Mouse (Mus musculus) adrenal gland, postnatal 4 days (tissue): ENCODE measurements around the gene Pltp. TPM values are rescaled to one million over a fixed set of nuclear protein-coding genes. Genes with fewer than 3 reads are reported as not detected.
A peak's percentile ranks its signal among the peaks of the same experiment; 100 is the strongest.
"Not testable (repeated sequence)": the region's sequence is repeated elsewhere in the genome, so short reads cannot be mapped to it uniquely, and the experiment has no call there.

ENCODE experiments used
- DNase-seq, 2 experiments: peaks; one replicate each; pipeline ENCODE4 v3.0.0; 2021 to 2022; ENCODE audit warnings: low spot score in 2 of 2, mixed read lengths in 2 of 2
- total RNA-seq, 2 experiments: library from RNA; stranded (reverse); gene quantifications; 2 replicates each; pipeline ENCODE4 v1.2.3; 2021

Gene Pltp
- total RNA-seq, 2 experiments from 2014 or later, result 25.7 to 28.9 TPM

DNA sequence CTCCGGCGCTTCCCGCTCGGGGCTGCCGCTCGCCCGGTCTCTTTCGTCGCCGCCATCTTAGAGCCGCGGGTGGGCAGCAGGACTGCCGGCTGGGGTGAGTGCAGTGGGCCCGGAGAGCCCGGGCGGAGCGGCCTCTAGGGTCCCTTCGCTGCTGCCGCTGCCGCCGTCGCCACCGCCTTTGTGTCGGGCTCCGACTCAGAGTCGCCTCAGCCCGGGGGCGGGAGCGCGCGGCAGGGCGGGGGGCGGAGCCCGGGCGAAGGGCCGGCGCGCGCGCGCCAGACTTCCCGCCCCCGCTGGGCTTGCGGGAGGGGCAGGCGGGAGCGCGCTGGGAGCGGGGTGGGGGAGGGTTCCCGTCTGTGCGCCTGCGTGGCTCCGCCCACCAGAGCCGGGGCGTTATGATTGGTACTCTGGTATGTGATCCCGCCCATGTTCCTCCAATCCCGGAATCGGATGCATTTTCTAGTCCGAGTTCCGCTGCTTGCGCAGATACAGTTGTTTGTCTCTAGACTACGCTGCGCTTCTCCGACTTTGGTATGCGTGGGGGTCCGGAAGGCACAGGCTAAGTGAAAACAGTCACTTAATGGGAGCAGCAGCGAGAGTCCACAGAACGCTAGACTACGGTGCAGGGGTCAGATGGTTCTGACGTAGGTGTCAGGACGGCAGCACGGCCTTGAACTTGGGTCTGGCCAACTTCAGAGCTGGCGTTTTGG lies 22.2 kb upstream of the Pltp start:
- peak; percentile 89 for DNase-seq

DNA sequence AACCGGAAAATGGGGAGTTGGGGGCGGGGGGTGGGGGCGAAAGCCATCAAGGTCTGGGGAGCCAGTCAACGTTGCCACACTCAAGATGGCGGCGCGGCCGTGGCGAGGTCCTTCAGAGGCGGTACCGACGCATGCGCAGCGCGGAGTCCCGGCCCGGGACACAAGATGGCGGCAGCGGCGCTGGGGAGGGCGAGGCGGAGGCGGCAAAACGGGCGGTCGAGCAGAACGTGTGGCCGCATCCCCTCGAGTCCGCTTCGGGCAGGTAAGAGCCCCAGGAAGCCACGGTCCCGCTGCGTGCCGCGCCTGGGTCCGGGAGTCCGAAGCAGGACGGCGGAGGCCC lies 21.7 kb upstream of the Pltp start, which contains the start of gene Pcif1:
Gene Pcif1, plus strand, starts transcription at position 77 of the 340 bp plus-strand sequence.
- peak; percentile 91 to 96 for DNase-seq

DNA sequence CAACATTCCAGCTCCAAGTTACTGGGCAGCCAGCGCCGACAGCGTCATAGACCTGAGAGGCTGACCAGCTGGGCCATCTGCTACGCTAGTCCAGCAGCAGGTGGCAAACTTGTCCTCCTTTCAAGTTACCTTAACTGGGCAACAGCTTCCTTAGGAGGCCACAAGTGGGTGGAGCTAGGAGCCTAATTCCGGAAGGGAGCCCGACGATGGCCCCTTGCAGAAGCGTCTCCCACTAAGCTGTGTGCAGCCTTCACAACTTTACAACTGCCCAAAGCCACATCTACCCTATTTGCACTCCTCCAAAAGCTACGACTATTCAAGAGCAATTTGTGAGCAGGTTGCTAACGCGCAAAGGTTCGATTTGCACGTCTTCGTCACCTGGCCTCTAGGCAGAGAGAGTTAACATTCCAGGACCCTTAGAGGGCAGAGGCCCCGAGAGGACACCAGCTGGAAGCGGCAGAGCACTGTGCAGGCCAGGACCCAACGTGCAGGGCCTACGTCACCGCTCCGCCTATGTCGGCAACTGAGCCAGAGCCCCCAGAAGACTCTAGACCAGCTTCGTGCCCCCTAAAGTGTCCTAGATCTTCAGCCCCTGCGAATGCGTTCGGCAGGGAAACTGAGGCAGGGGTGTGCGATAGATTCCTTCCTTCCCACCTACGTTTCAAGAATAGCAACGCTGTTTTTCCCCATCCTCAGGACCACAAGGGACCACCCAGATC lies 21.2 kb upstream of the Pltp start:
- DNase-seq, result no peak

DNA sequence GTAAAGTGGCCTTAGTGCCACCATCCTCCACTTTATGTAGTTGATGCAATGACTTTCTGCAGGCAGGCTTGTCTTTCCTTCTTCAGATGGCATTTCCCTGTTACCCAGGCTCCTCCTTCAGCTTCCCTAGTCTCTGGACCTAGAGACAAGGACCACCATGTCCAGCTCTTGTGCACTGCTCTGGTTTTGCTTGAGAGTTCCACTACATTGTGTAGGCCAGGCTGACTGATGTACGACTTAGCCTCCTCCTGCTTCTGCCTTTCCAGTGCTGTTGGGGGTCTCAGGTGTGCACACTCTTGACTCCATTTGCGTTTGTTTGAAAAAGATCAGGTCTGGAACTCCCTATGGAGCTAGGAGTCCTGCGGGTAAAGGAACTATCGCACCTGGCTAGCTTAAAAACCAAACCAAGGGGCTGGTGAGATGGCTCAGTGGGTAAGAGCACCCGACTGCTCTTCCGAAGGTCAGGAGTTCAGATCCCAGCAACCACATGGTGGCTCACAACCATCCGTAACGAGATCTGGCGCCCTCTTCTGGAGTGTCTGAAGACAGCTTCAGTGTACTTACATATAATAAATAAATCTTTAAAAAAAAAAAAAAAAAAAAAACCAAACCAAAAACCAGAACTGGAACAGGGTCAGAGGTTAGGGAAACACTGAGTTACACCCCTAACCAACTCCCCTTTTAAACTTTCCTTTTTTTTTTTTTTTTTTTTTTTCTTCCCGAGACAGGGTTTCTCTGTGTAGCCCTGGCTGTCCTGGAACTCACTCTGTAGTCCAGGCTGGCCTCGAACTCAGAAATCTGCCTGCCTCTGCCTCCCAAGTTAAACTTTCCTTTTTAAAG lies 20.1 kb upstream of the Pltp start:
- not testable (repeated sequence) for DNase-seq

DNA sequence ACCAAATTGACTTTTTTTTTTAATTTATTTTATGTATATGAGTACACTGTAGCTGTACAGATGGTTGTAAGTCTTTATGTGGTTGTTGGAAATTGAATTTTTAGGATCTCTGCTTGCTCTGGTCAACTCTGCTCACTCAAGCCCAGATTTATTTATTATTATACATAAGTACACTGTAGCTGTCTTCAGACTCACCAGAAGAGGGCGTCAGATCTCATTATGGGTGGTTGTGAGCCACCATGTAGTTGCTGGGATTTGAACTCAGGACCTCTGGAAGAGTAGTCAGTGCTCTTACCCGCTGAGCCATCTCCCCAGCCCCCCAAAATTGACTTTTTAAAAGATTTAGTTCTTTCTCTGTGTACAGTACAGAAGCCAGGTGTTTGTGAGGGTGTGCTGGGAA lies 18.1 kb upstream of the Pltp start:
- not testable (repeated sequence) for DNase-seq

DNA sequence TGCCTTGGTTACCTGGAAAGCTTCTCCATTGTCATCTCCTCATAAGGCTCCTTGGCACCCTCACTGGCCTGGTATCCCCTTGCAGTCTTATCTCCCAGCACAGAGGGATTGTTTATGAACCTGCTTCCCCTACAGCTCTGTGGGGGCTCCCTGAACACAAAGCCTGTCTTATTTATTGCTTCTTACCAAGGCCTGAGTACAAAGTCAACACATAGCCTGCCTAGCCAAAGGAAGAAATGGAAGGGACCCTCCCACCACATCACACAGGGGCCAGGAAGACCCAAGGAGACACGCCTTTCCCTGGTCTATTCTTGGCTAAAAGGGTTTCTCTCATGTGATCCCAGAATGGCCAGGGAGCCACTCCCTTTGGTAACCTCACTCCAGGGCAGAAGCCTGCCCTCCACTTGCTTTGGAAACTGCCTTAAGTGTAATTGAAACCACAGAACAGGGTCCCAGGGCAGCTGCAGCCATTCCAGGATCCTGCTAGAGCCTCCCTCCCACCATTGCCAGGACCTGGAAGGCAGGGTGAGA lies 16.8 kb upstream of the Pltp start:
- DNase-seq, result no peak

DNA sequence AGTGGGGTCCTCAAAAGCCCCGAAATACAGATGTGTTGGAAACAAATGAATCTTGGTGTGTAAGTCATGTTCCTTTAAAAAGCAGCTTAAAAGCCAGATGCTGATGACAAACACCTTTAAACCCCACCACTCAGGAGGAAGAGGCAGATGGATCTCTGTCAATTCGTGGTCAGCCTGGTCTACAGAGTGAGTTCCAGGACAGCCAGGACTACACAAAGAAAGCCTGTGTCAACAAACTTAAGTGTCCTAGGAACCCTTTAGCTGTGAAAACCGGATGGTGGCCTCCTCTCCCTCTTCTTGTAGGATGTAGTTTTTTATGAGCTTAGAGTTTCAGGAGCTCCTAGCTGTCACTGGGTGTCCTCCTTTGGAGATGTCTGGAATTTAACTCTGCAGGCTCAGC lies 16.1 kb upstream of the Pltp start:
- no peak for DNase-seq

DNA sequence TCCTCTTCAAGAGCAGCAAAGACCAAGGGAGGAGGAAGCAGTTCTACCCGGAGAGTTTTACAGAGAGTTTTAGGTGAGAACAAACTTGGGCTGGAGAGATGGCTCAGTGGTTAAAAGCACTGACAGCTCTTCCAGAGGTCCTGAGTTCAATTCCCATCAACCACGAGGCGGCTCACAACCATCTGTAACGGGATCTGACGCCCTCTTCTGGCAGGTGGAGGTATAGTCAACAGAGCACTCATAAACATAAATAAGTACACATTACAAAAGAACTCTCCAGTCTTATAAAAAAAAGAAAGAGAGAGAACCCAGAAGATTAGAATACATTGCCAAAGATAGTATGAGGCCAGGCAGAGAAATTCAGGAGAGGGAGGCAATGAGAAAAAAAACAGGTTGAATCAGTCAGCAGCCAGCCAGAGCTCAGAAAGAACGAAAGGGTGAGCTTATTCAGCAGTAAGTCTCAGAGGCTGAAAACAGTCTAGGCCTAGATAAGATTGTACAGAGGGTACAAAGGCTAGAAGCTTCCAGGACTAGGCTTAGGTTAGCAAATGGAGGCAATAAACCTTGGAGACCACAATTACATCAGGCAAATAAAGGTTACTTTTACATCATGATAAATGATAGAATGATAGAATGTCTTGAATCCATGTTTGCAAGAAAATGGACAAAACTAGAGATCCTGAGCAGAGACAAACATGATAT lies 14.2 kb upstream of the Pltp start:
- DNase-seq, result no peak

DNA sequence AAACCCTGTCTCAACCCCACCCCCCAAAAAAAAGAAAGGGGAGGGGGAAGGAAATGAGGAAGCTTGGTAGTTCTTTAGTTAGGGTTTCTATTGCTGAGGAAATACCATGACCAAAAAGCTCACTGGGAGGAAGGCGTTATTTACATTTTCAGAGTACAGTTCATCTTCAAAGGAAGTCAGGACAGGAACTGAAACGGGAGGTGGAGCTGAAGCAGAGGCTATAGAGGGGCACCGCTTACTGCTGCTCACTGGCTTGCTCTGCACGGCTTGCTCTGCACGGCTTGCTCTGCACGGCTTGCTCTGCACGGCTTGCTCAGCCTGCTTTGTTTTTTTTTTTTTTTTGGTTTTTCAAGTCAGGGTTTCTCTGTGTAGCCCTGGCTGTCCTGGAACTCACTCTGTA lies 11.0 kb upstream of the Pltp start:
- no peak for DNase-seq

DNA sequence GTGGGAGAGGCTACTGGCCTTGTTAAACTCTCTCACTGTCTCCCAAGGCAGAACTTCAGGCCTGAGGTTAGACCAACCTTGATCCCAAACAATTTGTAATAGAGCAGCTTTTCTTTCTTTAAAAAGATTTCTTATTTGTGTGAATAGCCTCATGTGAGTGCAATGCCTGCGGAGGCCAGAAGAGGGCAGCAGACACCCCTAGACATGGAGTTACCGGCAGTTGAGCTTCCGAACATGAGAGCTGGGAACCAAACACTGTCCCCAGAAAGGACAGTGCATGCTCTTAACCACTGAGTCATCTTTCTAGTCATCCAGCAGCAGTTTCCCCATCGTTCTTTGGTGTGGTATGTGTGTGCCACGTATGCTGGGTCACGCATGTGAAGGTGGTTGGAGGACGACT lies 10.1 kb upstream of the Pltp start:
- DNase-seq, result no peak

DNA sequence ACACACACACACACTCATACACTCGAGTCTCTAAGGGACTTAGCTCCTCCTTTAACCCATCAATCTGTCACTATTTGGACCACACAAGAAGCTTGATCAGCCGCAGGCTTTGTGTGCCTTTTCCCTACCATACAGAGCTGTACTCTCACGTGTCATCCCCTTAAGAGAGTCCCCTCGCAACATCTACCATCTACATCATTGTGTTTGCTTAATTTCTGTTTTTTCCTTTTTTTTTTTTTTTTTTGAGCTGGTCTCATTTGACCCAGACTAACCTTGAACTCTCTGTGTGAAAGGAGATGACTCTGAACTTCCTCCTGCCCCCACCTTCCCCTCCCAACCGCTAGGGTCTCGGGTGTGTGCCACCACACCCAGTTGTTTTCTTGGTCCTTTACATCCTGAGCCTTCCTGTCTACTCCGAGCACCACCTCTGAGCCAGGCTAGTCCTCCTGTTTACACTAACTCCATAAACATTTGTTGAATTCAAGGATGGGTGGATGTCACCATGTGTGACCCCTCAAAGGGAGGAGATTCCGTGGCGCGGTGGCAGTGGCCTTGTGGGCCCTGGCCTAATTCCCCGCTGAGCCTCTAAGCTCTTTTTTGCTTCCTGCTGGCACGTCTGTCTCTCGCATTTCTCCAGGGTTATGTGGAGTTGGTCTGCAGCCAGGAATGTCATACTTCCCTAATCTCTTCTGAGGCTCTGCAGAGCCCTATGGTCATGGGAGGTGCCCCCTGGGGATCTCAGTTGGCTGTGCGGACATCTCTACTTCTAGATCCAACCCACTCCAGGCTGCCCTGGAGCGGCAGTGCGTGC lies 9.4 kb upstream of the Pltp start:
- DNase-seq, result peak in 1 of 2 experiments; percentile 43

DNA sequence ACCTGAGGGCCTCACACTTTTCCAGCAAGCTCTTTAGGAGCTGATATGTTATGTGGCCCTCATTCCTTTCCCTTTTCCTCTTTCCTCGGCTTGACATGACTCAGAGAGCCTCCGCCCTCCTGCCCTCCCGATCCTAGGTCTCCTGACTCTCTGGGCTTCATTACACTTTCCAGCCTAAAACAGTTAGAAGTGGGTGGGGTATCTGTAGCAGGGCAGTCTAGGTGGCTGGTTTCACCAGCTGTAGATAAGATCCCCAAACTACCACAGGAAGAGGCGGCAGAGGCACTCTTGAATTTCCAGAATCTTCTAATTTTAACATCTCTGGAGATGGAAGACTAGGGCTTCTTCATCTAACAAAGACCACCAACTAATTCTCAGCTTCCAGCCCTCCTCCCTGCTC lies 7.1 kb upstream of the Pltp start:
- DNase-seq, result no peak

DNA sequence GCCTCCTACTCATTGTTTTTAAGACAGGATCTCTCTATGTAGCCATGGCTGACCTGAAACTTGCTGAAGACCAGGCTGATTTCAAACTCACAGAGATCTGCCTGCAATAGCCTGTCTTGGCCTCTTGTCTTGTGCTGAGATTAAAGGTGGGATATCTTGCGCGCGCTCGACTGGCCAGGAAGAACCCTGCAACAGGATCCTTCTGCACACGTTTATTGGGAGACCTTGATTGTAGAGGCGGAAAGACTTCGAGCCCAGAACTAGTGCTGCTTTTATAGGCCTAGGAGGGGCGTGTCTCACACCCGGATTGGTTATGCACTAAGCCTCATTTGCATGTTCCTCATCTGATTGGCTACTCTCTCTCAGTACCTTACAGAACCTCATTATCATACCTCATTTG lies 5.9 kb upstream of the Pltp start:
- DNase-seq, result not testable (repeated sequence)

DNA sequence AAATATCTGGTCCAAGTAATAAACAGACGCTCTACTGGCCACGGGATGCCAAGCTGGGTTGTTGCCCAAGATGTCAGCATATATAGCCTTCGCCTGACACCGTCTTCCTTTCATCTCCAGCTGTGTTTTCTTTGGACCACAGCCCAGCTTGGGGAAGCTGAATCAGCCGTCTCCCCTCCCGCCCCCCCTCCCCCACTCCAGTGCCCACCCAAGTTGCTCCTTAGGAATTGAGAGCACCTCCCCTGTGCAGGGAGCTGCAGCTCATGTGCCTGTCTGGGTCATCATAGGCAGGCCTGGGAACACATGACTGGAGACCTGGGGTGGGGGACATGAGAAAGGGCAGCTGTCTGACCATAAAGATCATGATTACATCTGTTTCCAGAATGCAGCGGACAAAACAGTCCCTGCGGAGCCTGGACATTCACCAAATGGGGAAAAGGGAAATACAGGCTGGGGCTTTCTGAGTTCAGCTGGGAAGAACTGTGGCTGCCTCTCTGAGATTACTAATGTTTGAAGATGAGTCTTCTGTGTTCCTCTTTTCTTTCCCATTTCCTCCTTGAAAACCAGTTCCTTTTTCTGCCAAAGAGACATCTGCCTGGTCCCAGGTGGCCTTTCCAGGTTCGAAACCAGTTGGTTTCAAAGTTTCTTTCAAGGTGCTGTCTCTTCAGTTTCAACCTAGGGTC lies 4.8 kb upstream of the Pltp start:
- peak in 1 of 2 experiments; percentile 47 for DNase-seq

DNA sequence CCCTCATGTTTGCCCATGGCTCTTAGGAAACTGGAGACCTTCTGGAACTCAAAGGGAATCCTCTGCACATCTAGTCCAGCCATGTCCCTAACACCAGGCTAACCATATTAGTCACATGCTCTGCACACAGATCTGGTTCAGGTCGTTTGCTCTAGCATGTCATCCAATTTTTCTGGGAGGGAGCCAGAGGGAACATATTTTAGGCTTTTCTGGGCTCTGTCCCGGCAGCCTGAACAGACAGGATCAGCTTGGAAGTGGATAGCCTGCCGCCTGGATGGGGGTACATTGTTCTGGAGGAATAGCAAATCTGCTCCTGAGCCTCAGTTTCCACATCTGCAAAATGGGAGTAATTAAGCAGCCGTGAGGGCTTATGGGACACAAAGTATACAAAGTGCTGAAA lies 3.6 kb upstream of the Pltp start:
- DNase-seq, result no peak

DNA sequence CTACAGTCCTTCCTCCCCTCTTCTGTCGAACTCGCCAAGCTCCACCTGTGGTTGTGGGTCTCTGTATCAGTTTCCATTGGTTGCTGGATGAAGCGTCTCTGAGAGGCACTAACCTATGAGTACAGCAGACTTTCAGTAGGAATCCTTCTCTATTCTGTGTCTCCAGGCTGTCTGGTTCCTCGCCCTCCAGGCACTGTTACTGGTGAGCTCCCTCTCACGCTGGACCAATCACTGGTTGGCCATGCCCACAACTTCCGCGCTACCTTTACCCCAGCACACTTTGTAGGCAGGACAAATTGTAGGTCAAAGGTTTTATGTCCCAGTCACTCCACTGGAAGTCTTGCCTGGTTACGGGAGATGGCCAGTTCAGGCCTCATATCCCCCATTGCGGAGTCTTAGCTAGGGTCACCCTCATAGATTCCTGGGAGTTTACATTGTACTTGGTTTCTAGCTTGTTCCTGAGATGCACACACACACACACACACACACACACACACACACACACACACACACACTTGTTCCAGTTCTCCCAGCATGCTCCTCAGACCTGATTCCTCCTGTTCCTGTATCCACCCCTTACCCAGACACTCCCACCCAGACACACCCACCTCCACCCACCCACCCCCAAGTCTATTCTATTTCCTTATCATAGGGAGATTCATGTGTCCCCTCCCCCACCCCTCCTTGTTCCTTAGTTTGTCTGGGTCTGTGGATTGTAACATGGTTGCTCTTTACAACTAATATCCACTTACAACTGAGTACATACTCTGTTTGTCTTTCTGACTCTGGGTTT lies 2.3 kb upstream of the Pltp start:
- no peak for DNase-seq

DNA sequence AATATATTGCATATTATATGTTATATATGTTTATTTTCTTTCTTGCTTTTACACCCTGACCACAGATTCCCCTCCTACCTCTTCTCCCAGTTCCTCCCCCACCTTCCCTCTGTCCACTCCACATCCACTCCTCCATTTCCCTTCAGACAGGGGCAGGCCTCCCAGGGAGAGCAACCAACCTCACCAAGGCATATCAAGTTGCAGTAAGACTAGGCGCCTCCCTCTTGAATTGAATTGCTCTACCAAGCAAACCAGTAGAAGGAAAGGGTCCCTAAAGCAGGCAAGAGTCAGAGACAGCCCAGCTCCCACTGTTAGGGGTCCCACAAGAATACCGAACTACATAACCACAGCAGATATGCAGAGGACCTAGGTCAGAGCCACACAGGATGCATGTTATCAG lies 1.6 kb upstream of the Pltp start:
- no peak for DNase-seq

DNA sequence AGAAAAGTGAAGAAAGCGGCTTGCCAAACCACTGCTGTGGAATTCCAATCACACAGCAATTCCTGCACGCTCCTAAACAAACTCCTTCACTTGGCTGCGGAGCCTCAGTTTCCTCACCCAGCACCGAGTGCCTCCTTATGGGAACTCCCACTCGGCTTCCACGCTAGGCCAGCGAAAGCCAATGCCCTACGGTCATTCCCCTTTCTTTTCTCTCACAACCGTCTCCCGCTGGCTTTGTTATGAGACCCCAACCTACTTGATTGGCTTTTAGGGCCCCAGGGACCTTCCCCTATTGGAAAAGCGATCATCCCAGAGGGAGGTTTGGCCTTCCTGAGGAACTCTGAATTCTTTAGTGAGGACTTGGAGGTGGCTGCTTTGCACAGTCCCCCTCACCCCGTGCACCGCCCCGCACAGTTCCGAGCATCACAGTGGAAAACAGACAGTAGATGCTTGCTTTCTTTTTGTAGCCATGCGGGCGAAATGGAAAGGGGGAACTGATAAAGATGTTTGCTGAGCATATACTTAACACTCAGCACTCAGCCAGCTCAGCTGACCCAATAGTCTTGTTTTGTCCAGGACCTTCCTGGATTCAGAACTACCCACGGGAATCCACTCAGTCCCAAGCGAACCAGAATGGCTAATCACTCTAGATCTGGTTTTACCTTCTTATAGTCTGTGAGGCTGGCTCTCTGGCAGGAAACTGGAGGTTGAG lies 487 bp upstream of the Pltp start:
- DNase-seq, result no peak
